Mouse (Mus musculus): ENCODE results near the gene Gm7954.
"Not testable (repeated sequence)": the region's sequence is repeated elsewhere in the genome, so short reads cannot be mapped to it uniquely, and the experiment has no call there.

DNA sequence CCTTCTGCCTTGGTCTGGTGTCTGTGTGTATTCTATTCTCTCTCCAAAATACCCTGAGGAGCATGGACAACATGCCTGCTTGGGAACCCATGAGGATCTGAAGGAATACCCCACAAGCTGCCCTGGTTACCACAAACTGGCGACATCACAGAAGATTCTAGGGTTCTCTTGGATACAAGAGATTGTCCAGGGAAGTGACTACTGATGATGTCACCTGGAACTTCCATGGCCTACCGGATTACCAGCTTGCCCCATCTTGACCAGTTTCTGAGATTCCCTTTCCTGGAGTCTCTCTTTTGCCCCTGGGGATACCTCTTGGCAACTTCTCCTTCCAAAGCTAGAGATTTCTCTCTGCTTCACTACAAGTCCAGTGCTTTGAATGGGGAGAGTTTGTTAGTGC is 45.1 kb downstream of the Gm7954 start, which contains the start of gene Gm6482:
- not testable (repeated sequence) for TF ChIP-seq FOSL1 (IDR thresholded peaks at IDR 0.05; ENCODE audit: insufficient read depth, low read length, poor library complexity, severe bottlenecking); CTCF (IDR thresholded peaks at IDR 0.05; ENCODE audit: control insufficient read depth, insufficient read depth, insufficient read length); CEBPB (IDR thresholded peaks at IDR 0.05; ENCODE audit: low read depth); MAX (IDR thresholded peaks at IDR 0.05); MYOG (IDR thresholded peaks at IDR 0.05; ENCODE audit: control insufficient read depth, extremely low read depth, insufficient read length); USF1 (IDR thresholded peaks at IDR 0.05; ENCODE audit: low read depth); MYOD1 (IDR thresholded peaks at IDR 0.05; ENCODE audit: control insufficient read depth, insufficient read length, low read depth)
